ENCODE assay signal across 27 mouse cellular contexts in the genomic region with DNA sequence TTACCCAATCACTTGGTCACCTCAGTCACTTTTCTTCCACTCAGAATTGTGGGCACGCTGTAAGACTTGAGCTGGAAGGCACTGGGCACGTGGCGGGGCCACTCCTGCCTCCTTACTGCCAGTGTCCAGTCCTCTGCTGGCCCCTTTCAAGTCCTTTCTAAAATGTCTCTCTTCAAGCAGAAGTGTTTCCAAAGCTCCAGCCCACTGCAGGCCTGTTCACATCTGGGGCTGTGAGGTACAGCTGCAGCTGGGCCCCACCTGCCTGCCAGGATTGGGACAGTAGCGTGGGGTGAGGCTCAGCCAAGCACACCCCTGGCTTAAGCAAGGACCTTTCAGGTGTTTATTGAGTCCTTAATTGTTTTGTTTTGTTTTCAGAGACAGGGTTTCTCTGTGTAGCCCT. TPM values are rescaled to one million over a fixed set of nuclear protein-coding genes. Genes with fewer than 3 reads are reported as not detected.
A peak's percentile ranks its signal among the peaks of the same experiment; 100 is the strongest.
DNase-seq lines count a peak whose midpoint lies in the region; ATAC-seq and TF ChIP-seq lines count a peak whose summit lies in the region.
"Had no signal": no experiment of that assay in that cellular context is flagged by ENCODE, and none has a peak within 500 bp of the region (broad histone marks: within the 10 kb centered on the region; RNA-seq: fewer than 3 reads in every experiment).

No protein-coding gene starts in this region.

- peaks cover 56% of the 10 kb centered on the region for H3K4me1 ChIP-seq in forebrain, embryonic 10.5 days
- H3K4me1 ChIP-seq in forebrain, embryonic 16.5 days (replicated peaks; ENCODE audit: control insufficient read depth, insufficient read depth, low read length): no peaks in the 10 kb centered on the region
- peaks cover 100% of the 10 kb centered on the region for H3K4me1 ChIP-seq in megakaryocyte, embryonic 14.5 days
- H3K4me1 ChIP-seq in ES-Bruce4 (ENCODE audit: control insufficient read depth, insufficient read depth, low read length): peaks cover 33% of the 10 kb centered on the region
- peaks cover 18% of the 10 kb centered on the region for H3K4me1 ChIP-seq in olfactory bulb, adult 2 months (ENCODE audit: control insufficient read depth, insufficient read depth, low read length)
- no peaks in the 10 kb centered on the region for H3K4me1 ChIP-seq in lung, adult 2 months (ENCODE audit: control insufficient read depth, insufficient read depth, low read length)
- peaks cover 11% of the 10 kb centered on the region; the same call in 1 of the 2 replicates for H3K4me1 ChIP-seq in kidney, embryonic 14.5 days (ENCODE audit: control insufficient read depth, insufficient read depth, low read length)
- H3K4me1 ChIP-seq: hindbrain, embryonic 15.5 days had no signal

- no peak for ATAC-seq in forebrain, embryonic 16.5 days
- no peak for ATAC-seq in megakaryocyte, adult 5-6 weeks (ENCODE audit: poor library complexity, severe bottlenecking)
- no peak for ATAC-seq in kidney, embryonic 14.5 days (ENCODE audit: low FRiP score, low TSS enrichment)
- ATAC-seq: forebrain, embryonic 13.5 days had no signal

- no peak overlapping the region for H3K4me2 ChIP-seq in forebrain, embryonic 16.5 days (ENCODE audit: low read length)
- H3K4me2 ChIP-seq in kidney, embryonic 14.5 days (replicated peaks; ENCODE audit: low read depth, low read length): no peak overlapping the region
- H3K4me2 ChIP-seq: embryonic facial prominence, embryonic 15.5 days; forebrain, embryonic 13.5 days; heart, embryonic 12.5 days; hindbrain, embryonic 15.5 days; lung, embryonic 14.5 days had no signal

- TF ChIP-seq CTCF in ES-Bruce4 (IDR thresholded peaks at IDR 0.05; ENCODE audit: low read depth, low read length): no peak
- TF ChIP-seq CTCF in olfactory bulb, adult 2 months (IDR thresholded peaks at IDR 0.05; ENCODE audit: insufficient read depth, low read depth, low read length): no peak
- no peak for TF ChIP-seq CTCF in lung, adult 2 months (IDR thresholded peaks at IDR 0.05; ENCODE audit: insufficient read depth, low read length)

- H3K4me3 ChIP-seq in forebrain, embryonic 10.5 days: no peak overlapping the region
- no peak overlapping the region for H3K4me3 ChIP-seq in forebrain, embryonic 16.5 days (replicated peaks; ENCODE audit: low read length)
- H3K4me3 ChIP-seq in megakaryocyte, embryonic 14.5 days (replicated peaks): peak overlapping the region; percentile 73
- no peak overlapping the region for H3K4me3 ChIP-seq in ES-Bruce4 (ENCODE audit: low read depth, low read length)
- no peak overlapping the region for H3K4me3 ChIP-seq in olfactory bulb, adult 2 months (ENCODE audit: insufficient read depth, low read depth, low read length)
- no peak overlapping the region for H3K4me3 ChIP-seq in lung, adult 2 months (replicated peaks; ENCODE audit: extremely low read depth, low read depth, low read length)
- H3K4me3 ChIP-seq in kidney, embryonic 14.5 days (ENCODE audit: low read length): no peak overlapping the region
- H3K4me3 ChIP-seq: embryonic facial prominence, embryonic 15.5 days; forebrain, embryonic 13.5 days; heart, embryonic 12.5 days; hindbrain, embryonic 15.5 days had no signal

- no peak overlapping the region for H3K9ac ChIP-seq in forebrain, embryonic 16.5 days (replicated peaks; ENCODE audit: low read depth, low read length)
- H3K9ac ChIP-seq in ES-Bruce4 (ENCODE audit: low read depth, poor library complexity, severe bottlenecking): peak overlapping the region; percentile 11
- no peak overlapping the region for H3K9ac ChIP-seq in kidney, embryonic 14.5 days (ENCODE audit: low read depth, low read length)
- H3K9ac ChIP-seq: embryonic facial prominence, embryonic 15.5 days; heart, embryonic 12.5 days; hindbrain, embryonic 15.5 days; liver, embryonic 14.5 days; lung, embryonic 14.5 days had no signal

- H3K27me3 ChIP-seq in forebrain, embryonic 10.5 days (ENCODE audit: poor library complexity, severe bottlenecking): no peaks in the 10 kb centered on the region
- H3K27me3 ChIP-seq in forebrain, embryonic 16.5 days (replicated peaks; ENCODE audit: control insufficient read depth, insufficient read depth, low read length): no peaks in the 10 kb centered on the region
- H3K27me3 ChIP-seq in megakaryocyte, embryonic 14.5 days (replicated peaks): no peaks in the 10 kb centered on the region
- H3K27me3 ChIP-seq in ES-Bruce4 (ENCODE audit: control insufficient read depth, insufficient read depth, low read length, poor library complexity, severe bottlenecking): no peaks in the 10 kb centered on the region
- H3K27me3 ChIP-seq in kidney, embryonic 14.5 days (ENCODE audit: control insufficient read depth, insufficient read depth, low read length): no peaks in the 10 kb centered on the region
- H3K27me3 ChIP-seq: embryonic facial prominence, embryonic 15.5 days; forebrain, embryonic 13.5 days; heart, embryonic 12.5 days; hindbrain, embryonic 15.5 days had no signal

- DNase-seq in forebrain, embryonic 10.5 days (ENCODE audit: extremely low spot score, low spot score): no peak
- no peak for DNase-seq in lung, adult 2 months
- DNase-seq: adrenal gland, postnatal 25 days; cerebellum, adult 11-12 months; cerebellum, postnatal 10 days; gastrocnemius, postnatal 25 days; heart, adult 11 months; heart, postnatal 4 days; kidney, adult 9 months; kidney, postnatal 14 days; layer of hippocampus, adult 9-11 months; lung, embryonic 14.5 days; lung, postnatal 14 days; right cerebral cortex, postnatal 14 days had no signal

- WGBS in forebrain, embryonic 10.5 days: 87% methylated on average over 4 of the region's 4 CpGs
- 89% methylated on average over 4 of the region's 4 CpGs for WGBS in forebrain, embryonic 16.5 days
- WGBS in olfactory bulb, adult 2 months: 94% methylated on average over 4 of the region's 4 CpGs
- 89% methylated on average over 4 of the region's 4 CpGs for WGBS in lung, adult 2 months
- WGBS in kidney, embryonic 14.5 days: 90% methylated on average over 4 of the region's 4 CpGs

- peak overlapping the region; percentile 74 for H3K27ac ChIP-seq in forebrain, embryonic 10.5 days
- no peak overlapping the region for H3K27ac ChIP-seq in forebrain, embryonic 16.5 days (ENCODE audit: low read length)
- H3K27ac ChIP-seq in ES-Bruce4 (ENCODE audit: insufficient read depth, low read length): peak overlapping the region; percentile 74
- H3K27ac ChIP-seq in olfactory bulb, adult 2 months (ENCODE audit: insufficient read depth, low read depth, low read length): 0 out of 2 replicates have a peak overlapping the region, but pooled peaks have one; percentile 20
- no peak overlapping the region for H3K27ac ChIP-seq in kidney, embryonic 14.5 days (ENCODE audit: low read depth, low read length)
- H3K27ac ChIP-seq: embryonic facial prominence, embryonic 15.5 days; forebrain, embryonic 13.5 days; hindbrain, embryonic 15.5 days; liver, embryonic 14.5 days had no signal

- H3K36me3 ChIP-seq in forebrain, embryonic 10.5 days (replicated peaks): no peaks in the 10 kb centered on the region
- H3K36me3 ChIP-seq in forebrain, embryonic 16.5 days (ENCODE audit: control insufficient read depth, insufficient read depth): no peaks in the 10 kb centered on the region
- peaks cover 53% of the 10 kb centered on the region for H3K36me3 ChIP-seq in megakaryocyte, embryonic 14.5 days (replicated peaks; ENCODE audit: low read length)
- no peaks in the 10 kb centered on the region for H3K36me3 ChIP-seq in ES-Bruce4 (ENCODE audit: control insufficient read depth, insufficient read depth, low read length, poor library complexity, severe bottlenecking)
- H3K36me3 ChIP-seq in kidney, embryonic 14.5 days (ENCODE audit: control insufficient read depth, insufficient read depth, low read length): no peaks in the 10 kb centered on the region
- H3K36me3 ChIP-seq: embryonic facial prominence, embryonic 15.5 days; heart, embryonic 12.5 days; hindbrain, embryonic 15.5 days had no signal

- no peak for TF ChIP-seq POLR2A in ES-Bruce4 (IDR thresholded peaks at IDR 0.05; ENCODE audit: insufficient read depth, low read length)
- no peak for TF ChIP-seq POLR2A in olfactory bulb, adult 2 months (IDR thresholded peaks at IDR 0.05; ENCODE audit: insufficient read depth, low read depth, low read length)
- no peak for TF ChIP-seq POLR2A in lung, adult 2 months (IDR thresholded peaks at IDR 0.05; ENCODE audit: borderline replicate concordance, extremely low read depth, low read depth, low read length)

- peak; percentile 20; the same call in 1 of the 2 replicates for TF ChIP-seq EP300 in ES-Bruce4 (IDR thresholded peaks at IDR 0.05; ENCODE audit: insufficient read depth, low read depth, low read length)

- no peaks in the 10 kb centered on the region for H3K9me3 ChIP-seq in forebrain, embryonic 10.5 days
- no peaks in the 10 kb centered on the region for H3K9me3 ChIP-seq in forebrain, embryonic 16.5 days (ENCODE audit: control insufficient read depth, low read length)
- no peaks in the 10 kb centered on the region for H3K9me3 ChIP-seq in megakaryocyte, embryonic 14.5 days
- no peaks in the 10 kb centered on the region for H3K9me3 ChIP-seq in ES-Bruce4 (replicated peaks; ENCODE audit: control insufficient read depth, insufficient read depth, low read length, poor library complexity, severe bottlenecking)
- no peaks in the 10 kb centered on the region for H3K9me3 ChIP-seq in kidney, embryonic 14.5 days (ENCODE audit: control insufficient read depth, low read length)
- H3K9me3 ChIP-seq: embryonic facial prominence, embryonic 15.5 days; forebrain, embryonic 13.5 days; heart, embryonic 12.5 days; hindbrain, embryonic 15.5 days had no signal

RNA-seq across cellular contexts. Expression of gene Ubxn11, which starts 11.7 kb away (rescaled TPM):
- 6.3 and 7.3 TPM in 2 replicates for polyA plus RNA-seq in forebrain, embryonic 10.5 days (2016; fragmentation: Nextera tagmentation; extraction: Ambion mirVana)
- 13.3 and 13.6 TPM in 2 replicates for polyA plus RNA-seq in forebrain, embryonic 16.5 days (2015; fragmentation: Nextera tagmentation; extraction: Ambion mirVana)
- polyA plus RNA-seq in megakaryocyte, embryonic 14.5 days (2012; ENCODE audit: insufficient read depth, low replicate concordance): 69.8 and 175 TPM in 2 replicates
- total RNA-seq in megakaryocyte, adult 5-6 weeks (2015): 0.89 and 1.8 TPM in 2 replicates
- 1.7 and 2.9 TPM in 2 replicates for total RNA-seq in megakaryocyte, adult 5-6 weeks (2017)
- polyA plus RNA-seq in ES-Bruce4 (2011; ENCODE audit: insufficient read depth, insufficient read length, low read depth, missing spikeins): 10.4 and 11.6 TPM in 2 replicates
- not detected in 2 replicates for polyA plus RNA-seq in olfactory bulb, adult 2 months (2012; ENCODE audit: insufficient read depth, insufficient read length, low replicate concordance, missing spikeins)
- 28.8 and 30.0 TPM in 2 replicates for polyA plus RNA-seq in lung, adult 2 months (2012; rRNA removed)
- 9.3 and 12.4 TPM in 2 replicates for polyA plus RNA-seq in kidney, embryonic 14.5 days (2014; fragmentation: Nextera tagmentation; extraction: Ambion mirVana)

RNA-seq across cellular contexts. Expression of gene Sh3bgrl3, which starts 14.6 kb away (rescaled TPM):
- 267 and 270 TPM in 2 replicates for polyA plus RNA-seq in forebrain, embryonic 10.5 days (2016; fragmentation: Nextera tagmentation; extraction: Ambion mirVana)
- 321 and 354 TPM in 2 replicates for polyA plus RNA-seq in forebrain, embryonic 16.5 days (2015; fragmentation: Nextera tagmentation; extraction: Ambion mirVana)
- 1,646 and 1,679 TPM in 2 replicates for polyA plus RNA-seq in megakaryocyte, embryonic 14.5 days (2012; ENCODE audit: insufficient read depth, low replicate concordance)
- total RNA-seq in megakaryocyte, adult 5-6 weeks (2015): 1,305 and 1,385 TPM in 2 replicates
- 523 and 622 TPM in 2 replicates for total RNA-seq in megakaryocyte, adult 5-6 weeks (2017)
- 105 and 106 TPM in 2 replicates for polyA plus RNA-seq in ES-Bruce4 (2011; ENCODE audit: insufficient read depth, insufficient read length, low read depth, missing spikeins)
- polyA plus RNA-seq in olfactory bulb, adult 2 months (2012; ENCODE audit: insufficient read depth, insufficient read length, low replicate concordance, missing spikeins): 1,207 TPM in 1 of 2 replicates, not detected in the other
- 654 and 703 TPM in 2 replicates for polyA plus RNA-seq in lung, adult 2 months (2012; rRNA removed)
- 424 TPM in 2 replicates for polyA plus RNA-seq in kidney, embryonic 14.5 days (2014; fragmentation: Nextera tagmentation; extraction: Ambion mirVana)

RNA-seq across cellular contexts. Expression of gene Cd52, which starts 19.2 kb away (rescaled TPM):
- 4.1 and 5.0 TPM in 2 replicates for polyA plus RNA-seq in forebrain, embryonic 10.5 days (2016; fragmentation: Nextera tagmentation; extraction: Ambion mirVana)
- polyA plus RNA-seq in forebrain, embryonic 16.5 days (2015; fragmentation: Nextera tagmentation; extraction: Ambion mirVana): 0.91 and 1.4 TPM in 2 replicates
- polyA plus RNA-seq in megakaryocyte, embryonic 14.5 days (2012; ENCODE audit: insufficient read depth, low replicate concordance): 77.0 and 307 TPM in 2 replicates
- total RNA-seq in megakaryocyte, adult 5-6 weeks (2015): 2,426 and 2,524 TPM in 2 replicates
- 3,236 and 3,524 TPM in 2 replicates for total RNA-seq in megakaryocyte, adult 5-6 weeks (2017)
- not detected in 2 replicates for polyA plus RNA-seq in ES-Bruce4 (2011; ENCODE audit: insufficient read depth, insufficient read length, low read depth, missing spikeins)
- not detected in 2 replicates for polyA plus RNA-seq in olfactory bulb, adult 2 months (2012; ENCODE audit: insufficient read depth, insufficient read length, low replicate concordance, missing spikeins)
- 52.8 and 76.5 TPM in 2 replicates for polyA plus RNA-seq in lung, adult 2 months (2012; rRNA removed)
- 8.9 and 12.1 TPM in 2 replicates for polyA plus RNA-seq in kidney, embryonic 14.5 days (2014; fragmentation: Nextera tagmentation; extraction: Ambion mirVana)

RNA-seq across cellular contexts. Expression of gene Crybg2, which starts 53.4 kb away (rescaled TPM):
- polyA plus RNA-seq in forebrain, embryonic 10.5 days (2016; fragmentation: Nextera tagmentation; extraction: Ambion mirVana): 1.7 and 3.5 TPM in 2 replicates
- polyA plus RNA-seq in forebrain, embryonic 16.5 days (2015; fragmentation: Nextera tagmentation; extraction: Ambion mirVana): 1.2 and 1.6 TPM in 2 replicates
- polyA plus RNA-seq in megakaryocyte, embryonic 14.5 days (2012; ENCODE audit: insufficient read depth, low replicate concordance): not detected in 2 replicates
- total RNA-seq in megakaryocyte, adult 5-6 weeks (2015): 1.1 and 1.9 TPM in 2 replicates
- 0.04 and 0.15 TPM in 2 replicates for total RNA-seq in megakaryocyte, adult 5-6 weeks (2017)
- polyA plus RNA-seq in ES-Bruce4 (2011; ENCODE audit: insufficient read depth, insufficient read length, low read depth, missing spikeins): 19.2 and 26.1 TPM in 2 replicates
- not detected in 2 replicates for polyA plus RNA-seq in olfactory bulb, adult 2 months (2012; ENCODE audit: insufficient read depth, insufficient read length, low replicate concordance, missing spikeins)
- 7.2 and 14.7 TPM in 2 replicates for polyA plus RNA-seq in lung, adult 2 months (2012; rRNA removed)
- 4.5 and 6.0 TPM in 2 replicates for polyA plus RNA-seq in kidney, embryonic 14.5 days (2014; fragmentation: Nextera tagmentation; extraction: Ambion mirVana)
- total RNA-seq: common myeloid progenitor, adult 5-6 weeks; gastrocnemius, postnatal 25 days; heart, postnatal 4 days had no signal
- polyA plus RNA-seq: heart, postnatal 0 days had no signal

Comparison
In these comparisons a context has a peak if more than half of its experiments do, and no peak if none do; other contexts are left out.
1. H3K27ac ChIP-seq: peak in forebrain, embryonic 10.5 days (single experiment), ES-Bruce4 (single experiment) and olfactory bulb, adult 2 months (single experiment); none in forebrain, embryonic 16.5 days (single experiment) and kidney, embryonic 14.5 days (single experiment).